Mouse (Mus musculus) layer of hippocampus, postnatal 14 days (tissue): ENCODE data around the gene Frmd4a. TPM values are rescaled to one million over a fixed set of nuclear protein-coding genes. Genes with fewer than 3 reads are reported as not detected.
A peak's percentile ranks its signal among the peaks of the same experiment; 100 is the strongest.

Experiments used
- DNase-seq, 2 experiments: peaks; one replicate each; pipeline ENCODE4 v3.0.0; 2021 to 2022; ENCODE audit warnings: low spot score in 2 of 2, mixed read lengths in 1 of 2
- total RNA-seq, 2 experiments: library from RNA; stranded (reverse); gene quantifications; 2 replicates each; pipeline ENCODE4 v1.2.3; 2021

Gene Frmd4a
- total RNA-seq, 2 experiments from 2014 or later = 115 to 121 TPM

DNA sequence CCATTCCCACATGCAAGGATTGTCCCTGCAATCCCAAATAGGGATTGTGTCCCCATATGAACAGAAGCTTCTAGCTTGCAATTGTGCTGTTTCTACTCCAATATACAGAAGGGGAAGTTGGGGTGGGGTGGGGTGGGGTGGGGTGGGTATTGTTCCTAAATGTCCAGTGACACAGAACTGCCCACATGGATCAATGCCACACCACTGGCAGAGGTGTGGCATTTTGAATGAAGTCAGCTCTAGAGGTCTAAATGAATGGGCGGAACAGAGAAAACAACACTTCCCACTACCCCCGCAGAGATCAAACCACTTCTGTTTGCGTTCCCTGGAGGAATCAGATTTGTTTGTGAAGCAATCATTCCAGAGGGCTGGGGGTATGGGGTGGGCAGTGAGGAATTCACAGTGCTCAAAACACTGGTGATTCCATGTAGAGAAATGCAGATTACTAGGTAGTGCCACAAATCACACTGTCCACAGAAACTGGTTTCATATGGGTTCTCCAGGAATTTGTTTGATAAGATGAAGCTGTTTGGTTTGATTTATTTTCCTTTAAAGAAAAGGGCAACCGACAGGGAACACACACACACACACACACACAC, 268.3 kb downstream of the Frmd4a start:
- no peak for DNase-seq

DNA sequence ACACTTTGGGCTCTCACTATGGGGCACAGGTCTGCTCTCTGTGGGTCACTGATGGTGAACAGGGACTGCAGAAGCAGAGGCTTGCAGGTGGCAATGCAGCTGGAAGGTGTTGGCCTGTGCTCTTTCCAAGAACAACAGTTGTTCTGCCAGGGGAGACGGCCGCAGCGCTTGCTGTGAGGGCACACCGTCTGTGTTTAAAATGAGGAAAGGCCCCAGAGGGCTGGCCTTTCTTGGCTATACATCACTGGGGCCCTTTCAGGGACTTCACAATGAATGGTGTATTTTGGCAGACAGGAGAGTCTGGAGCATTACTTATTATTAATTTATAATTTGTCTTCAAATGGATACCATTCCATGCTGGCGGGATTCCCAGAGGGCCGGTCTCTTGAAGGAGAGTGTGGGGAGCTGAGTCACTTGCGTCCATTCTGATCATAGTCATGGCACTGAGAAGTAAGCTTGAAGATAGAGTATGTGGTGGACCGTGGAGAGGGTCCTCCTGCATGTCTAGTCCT, 268.9 kb downstream of the Frmd4a start:
- no peak for DNase-seq

DNA sequence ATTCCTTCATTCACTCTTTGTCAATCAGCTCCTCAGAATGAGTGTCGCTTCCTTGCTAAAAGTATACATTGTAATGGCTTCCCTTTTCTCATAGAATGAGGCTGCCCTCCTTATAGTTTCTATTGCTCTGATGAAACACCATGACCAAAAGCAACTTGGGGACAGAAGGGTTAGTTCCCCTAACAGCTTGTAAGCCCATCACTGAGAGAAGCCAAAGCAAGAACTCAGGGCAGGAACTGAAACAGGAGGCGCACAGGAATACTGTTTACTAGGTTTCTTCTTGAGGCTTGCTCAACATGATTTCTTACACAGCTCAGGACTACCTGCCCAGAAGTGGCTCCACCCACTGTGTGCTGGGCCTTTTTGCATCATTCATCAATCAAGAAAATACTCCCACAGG, 273.0 kb downstream of the Frmd4a start:
- DNase-seq = no peak

DNA sequence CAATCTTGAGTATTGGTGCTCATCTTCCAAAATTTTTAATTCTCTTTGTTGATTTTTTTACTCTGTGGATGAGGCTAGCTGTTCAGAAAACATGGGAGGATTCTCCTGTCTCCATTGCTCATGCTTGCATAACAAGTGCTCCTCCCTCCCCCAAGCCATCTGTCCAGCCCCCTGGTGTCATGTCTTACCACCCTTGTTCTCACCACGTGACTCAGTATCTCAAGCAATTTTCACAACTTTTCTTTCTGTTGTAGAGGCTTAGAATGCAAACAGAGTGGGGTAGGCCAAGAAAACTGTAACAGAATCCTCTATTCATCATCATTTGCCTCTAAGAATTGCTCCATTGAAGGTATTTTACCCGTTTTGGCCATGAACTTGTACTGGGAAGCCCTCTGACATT, 273.6 kb downstream of the Frmd4a start:
- DNase-seq = no peak

DNA sequence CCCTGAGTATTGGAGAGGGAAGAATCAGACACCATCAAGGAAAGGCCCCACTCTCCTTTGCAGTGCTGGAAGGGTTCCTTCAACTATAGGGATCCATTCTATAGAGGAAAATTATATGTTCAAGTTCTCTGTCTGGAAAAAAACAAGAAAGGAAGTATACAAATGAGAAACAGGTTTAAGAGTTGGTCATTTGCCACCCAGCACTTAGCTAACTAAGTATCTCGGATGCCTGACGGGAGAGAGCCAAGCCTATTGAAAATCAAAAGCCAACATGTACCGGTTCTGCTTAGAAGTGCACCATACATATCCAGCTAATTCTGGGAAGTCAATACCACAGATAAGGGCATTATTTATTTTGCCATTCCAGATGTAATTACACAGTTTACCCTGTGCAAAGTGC, 274.2 kb downstream of the Frmd4a start:
- no peak for DNase-seq

DNA sequence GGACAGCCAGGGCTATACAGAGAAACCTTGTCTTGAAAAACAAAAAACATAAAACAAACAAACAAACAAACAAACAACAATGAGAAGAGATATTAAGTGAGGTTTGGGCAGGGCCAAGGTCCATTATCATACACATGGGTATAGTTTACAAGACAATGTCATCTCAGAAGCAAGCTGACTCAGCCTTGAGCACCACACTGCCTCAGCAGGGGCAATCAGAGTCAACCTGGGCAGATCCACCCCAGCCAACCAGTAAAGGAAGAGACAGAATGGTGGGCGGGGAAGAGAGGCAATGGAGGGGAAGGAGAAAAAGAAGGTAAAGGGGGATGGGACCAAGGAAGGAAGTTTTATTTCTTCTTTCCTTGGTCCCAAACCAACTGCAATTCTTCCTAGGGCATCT, 276.2 kb downstream of the Frmd4a start:
- no peak for DNase-seq

DNA sequence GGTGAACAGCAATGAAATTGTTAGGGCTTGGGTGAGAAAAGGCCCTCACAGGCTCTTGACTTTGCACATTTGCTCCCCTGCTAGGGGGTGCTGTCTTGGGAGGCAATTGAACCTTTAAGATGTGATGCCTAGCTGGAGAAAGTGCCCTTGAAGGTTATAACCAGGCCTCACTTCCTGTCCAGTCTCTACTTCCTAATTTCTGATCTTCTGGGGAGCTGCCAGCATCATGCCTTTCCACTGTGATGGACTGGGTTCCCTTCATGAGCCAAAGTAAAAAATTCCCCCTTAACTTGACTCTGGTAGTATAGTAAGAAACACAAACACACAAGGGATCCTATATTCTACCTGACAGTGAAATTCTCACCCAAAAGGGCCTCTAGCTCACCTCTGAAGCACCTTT, 278.1 kb downstream of the Frmd4a start:
- DNase-seq = no peak

DNA sequence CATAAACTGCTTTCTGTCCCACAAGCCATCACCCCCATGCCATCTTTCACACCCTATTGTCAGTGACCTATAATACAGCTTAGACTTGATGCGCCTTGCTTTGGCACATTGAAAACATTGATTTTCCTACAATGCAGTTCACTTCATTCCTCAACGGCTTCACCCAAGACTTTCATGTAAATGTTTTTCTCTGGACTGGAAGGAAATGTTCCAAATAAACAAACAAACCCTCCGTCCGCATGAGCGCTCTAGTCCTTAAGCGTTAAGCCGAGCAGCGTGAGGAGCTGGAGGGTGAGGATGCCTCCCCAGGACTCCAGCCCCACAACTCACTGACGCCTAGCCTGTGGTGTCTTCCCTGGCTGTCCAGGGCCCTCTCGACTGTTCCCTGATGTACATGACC, 279.4 kb downstream of the Frmd4a start:
- DNase-seq = no peak

DNA sequence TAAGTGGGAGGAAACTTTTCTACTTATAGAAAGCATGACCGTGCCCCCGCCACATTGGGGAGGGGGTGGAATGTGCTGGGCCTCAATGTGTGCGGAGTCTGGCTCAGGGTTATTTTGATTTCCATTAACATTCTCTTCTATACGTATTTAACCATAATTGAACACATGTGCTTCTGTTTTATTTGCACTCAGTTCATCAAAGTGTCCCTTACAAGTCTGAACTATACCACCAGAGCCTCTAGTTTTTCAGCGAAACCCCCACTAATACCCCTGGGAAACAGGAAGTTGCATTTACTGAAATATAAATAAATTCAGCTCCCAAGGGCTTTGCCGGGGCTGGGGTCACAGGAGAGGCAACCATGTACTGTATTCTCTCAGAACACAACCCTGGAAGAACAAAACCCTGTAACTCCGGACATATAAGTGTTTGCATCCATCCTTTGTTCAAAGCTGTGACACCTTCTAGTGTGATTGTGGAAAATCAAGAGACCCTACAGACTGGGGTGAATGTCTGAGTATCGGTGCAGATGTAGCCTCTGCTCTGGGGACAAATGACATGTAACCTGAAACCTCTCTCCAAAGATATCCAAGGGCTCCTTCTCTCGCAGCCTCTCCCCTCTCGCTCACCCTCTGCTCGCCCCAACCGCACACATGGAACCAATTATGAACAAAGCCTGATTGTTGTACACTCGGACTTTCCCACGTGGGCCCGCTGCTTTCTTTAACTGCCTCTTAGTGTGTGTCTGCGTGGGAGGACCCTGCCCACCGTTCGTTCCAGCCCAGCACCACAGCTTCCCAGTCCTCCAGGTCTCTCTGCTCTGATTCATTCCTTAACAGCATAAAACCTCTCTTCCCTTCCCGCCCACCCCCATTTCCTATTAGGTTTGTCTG, 281.1 kb downstream of the Frmd4a start:
- DNase-seq = no peak

DNA sequence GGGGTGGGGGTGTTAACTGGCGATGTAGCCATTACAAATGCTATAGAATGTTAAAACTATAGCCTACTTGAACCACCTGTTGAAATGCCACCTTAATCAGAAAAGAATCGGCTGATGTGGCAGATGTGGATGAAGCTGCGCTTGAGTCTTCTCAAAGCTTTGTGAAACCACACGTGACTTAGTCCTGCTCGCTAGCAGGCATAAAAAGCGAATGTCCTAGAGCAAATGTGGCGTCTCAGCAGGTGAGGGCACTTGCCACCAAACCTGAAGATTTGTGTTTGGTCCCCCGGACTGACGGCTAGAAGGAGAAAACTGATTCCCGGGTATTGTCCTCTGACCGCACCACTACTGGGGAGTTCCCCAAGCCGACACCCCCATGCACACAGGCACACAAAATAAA, 282.1 kb downstream of the Frmd4a start:
- DNase-seq = no peak

DNA sequence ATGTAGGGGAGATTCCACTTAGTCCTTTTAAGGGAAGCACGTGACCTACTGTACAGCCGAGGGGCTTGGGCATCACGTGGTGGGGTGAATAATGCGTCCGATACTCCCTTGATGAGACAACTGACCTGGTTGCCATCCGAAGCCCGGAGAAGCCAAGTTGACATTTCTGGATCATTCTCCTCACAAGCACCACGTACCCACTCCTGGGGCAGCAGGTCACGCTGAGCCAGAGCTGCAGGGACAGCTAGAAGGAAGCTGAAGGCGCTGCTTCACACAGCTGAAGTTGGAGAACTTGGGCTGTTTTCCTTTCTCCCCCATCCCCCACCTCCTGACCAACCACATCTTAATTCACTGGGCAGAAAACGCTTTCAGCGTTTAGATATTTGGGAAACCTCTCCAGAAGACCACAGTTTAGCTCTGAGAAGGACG, 282.9 kb downstream of the Frmd4a start:
- DNase-seq = no peak

DNA sequence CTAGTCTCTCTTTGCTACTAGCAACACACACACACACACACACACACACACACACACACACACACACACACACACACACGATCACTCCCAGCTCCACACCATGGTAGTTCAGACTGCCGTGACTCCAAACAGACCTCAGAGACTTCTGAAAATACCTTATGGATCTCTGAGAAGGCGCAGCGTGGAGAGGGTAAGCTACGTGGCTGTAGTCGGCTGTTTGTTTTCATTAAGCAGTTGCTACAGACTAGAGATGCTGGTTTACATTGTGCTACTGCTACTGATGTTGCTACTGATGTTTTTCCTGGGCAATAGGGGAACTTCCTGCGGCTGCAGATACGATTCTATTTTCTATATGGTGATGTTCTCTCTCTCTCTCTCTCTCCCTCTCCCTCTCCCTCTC, 283.3 kb downstream of the Frmd4a start:
- DNase-seq = no peak

DNA sequence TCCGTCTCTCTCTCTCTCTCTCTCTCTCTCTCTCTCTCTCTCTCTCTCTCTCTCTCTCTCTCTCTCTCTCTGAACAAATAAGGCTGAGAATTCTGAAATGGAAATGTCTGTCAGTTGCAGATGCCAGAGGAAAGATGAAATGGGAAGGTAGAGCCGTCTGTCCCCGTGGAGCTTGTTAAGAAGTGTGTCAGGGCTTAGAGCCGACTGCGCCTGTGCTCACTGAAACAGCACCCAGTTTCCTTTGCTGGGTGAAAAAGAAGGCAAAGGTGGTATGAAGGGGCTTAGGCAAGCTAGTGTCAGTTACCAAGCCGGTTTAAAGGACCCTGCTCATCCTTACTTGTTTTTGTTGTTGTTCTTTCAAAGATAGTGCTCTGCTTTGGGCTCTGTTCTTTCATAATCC, 283.7 kb downstream of the Frmd4a start:
- DNase-seq = no peak

DNA sequence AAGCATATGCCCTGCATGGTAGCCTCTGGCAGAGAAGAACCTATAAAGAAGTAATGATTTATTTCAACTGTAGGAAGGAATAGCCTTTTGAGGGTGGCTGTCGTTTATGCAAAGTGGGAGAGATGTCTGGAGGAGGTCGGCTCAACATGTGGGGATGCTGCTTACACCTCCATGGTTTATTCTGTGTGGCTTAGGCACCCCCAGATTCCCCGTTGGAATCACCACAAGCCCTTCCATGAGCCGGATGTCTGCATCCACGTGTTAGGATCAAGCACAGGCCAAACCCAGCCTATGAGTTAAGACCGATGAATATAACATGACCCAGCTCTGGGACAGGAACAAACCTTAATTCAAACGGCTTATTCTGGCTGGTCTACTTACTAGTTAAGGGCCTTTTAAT, 284.2 kb downstream of the Frmd4a start:
- no peak for DNase-seq

DNA sequence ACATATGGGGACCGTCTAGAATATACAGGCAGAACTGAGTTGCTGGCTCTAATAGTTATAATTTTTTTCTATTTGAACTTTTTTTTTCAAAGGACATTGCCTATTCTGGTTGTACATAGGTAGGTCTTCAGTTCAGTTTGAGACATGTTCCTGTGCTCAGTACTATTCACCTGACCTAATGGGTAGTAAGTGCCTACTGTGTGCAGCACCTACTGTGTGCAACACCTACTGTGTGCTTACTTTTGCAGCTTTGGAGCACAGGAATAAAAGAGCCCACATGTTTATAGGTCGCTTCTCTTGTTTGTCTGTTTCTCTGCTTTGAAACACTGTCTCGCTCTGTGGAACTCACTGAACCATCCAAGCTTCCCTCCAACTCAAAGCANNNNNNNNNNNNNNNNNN, 284.6 kb downstream of the Frmd4a start:
- DNase-seq = no peak

DNA sequence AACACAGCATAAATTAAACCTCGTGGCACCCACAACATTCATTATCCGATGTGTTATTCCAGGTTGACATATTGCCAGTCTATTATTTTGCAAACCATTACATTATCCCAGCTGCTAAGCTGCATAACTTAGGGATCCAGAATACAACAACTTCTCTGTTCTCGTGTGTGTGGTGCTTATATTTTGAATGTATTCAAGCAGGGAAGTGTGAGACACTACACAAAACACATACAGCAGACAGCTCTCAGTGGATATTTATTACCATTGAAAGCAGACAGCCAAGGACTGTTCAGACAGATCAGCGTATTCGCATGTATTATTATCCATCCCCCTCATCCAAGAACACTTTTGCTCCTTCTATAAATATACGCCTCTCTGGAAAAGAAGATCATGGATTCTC, 289.6 kb downstream of the Frmd4a start:
- peak in 1 of 2 experiments; percentile 45 for DNase-seq

DNA sequence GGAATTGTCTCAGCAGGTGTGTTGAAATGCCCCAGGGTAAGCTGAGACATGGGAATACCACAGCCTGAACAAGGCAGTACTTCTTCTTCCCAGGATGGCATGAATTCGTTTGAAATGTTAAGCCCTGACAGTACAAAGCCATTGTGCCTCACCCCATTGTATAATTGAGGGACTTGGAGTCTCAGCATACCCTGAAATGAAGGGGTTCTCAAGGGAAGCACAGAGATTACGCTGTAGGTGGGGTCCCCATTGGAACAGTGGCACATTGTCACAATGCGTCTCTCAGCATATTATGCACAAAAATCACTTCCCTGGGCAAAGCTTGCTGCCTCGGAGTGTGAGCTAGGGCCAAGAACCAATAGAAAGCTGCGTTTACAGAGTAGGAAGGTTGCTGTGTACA, 297.0 kb downstream of the Frmd4a start:
- DNase-seq = no peak

DNA sequence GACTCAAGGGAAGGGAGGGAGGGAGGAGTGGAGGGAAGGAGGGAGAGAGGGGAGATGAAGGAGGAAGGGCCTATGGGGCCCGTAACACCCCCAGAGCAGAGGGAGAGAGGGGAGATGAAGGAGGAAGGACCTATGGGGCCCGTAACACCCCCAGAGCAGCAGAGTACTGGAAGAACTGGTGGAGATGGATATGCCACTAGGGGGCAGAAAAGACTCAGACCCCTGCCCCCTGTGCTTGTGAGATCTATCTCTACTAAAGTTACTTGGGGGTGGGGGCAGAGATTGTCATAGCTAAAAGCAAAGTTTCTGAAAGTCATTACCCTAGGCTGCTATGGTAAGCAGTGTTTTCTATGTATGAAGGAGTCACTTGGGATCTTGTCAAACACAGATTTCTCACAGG, 299.1 kb downstream of the Frmd4a start:
- peak in 1 of 2 experiments; percentile 33 for DNase-seq

DNA sequence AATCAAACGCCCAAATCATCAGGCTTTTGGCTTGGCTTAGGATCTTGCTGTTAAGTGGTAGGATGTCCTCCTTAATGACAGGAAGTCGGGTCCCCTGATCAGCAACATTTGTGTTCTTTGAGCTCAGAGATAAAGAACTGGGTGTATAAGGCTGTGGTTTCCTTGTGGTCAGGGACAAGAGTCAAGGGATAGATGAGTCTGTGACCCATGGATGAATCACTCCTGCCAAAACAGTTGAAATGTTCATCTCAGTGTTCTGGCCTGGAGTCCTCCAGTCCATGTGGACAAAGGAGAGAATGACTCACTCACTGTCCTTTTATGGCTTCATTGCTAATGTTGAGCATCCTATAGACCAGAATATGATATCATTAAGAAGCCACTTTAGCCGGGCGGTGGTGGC, 300.6 kb downstream of the Frmd4a start:
- DNase-seq = no peak

DNA sequence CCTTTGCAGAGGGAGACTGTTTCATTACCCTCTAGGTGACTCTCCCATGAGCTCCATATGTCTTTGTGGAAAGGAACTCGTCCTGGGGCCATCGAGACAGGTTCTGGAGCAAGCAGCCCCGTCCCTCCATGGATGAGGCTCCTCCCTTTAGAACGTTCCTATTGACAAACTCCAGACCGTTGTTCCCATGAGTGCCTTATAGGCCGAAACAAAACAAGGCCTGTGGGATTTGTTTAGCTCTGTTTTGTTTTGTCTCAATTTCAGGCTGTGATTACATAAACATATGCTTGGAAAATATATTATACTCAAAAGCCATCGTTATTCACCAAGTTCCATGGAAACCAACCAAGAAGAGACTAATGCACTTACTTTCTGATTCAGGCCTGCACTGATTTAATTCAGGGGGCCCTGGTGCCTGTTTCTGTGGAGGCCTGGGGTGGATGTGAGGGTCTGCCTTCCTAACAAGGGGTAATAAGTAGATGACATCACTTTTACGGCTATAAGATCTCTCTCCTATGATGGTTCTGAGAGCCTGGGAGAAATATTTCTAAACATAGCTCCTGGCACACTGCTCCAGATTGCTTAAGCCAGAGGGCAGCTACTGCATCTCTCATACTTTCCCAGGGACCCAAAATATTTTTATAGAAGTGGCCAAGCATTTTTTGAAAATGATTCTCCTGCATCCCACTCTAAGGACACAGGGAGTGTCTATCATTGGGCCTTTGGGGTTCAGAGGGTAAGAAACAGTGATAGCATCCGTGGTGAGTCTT, 308.9 kb downstream of the Frmd4a start:
- no peak for DNase-seq

DNA sequence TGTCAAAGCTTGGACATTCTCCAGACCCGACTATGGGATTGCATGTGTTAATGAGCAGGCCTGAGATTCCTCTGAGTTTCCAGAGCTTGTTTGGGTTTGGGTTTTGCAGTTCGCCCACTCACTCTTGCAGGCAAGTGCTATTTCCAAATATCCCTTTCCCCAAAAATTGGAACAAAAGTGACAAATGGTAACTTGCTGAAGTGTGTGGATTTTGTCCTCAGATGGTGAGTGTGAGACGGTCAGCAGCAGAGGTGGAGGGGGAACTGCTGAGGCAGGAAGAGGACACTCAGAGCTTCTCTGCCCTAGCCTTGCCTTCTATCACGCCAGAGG, 309.5 kb downstream of the Frmd4a start:
- no peak for DNase-seq

DNA sequence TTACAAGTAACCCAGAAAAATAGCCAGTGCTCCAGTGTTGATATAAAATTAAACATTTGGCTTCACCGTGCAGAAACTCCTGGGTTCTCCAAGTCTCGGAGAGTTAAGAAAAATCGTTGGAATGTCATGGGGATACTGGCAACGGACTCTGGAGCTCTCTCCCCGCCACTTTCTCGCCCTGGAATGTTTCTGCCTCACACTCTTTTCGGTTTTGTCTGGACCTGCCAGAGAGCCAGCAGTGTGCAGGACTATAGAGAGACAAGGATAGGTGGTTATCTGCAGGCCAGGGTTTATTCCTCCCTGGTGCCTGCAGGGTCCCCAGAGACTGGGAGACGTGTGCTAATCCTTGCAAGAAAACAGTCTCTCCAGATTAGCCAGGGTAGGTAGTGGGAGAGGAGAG, 314.9 kb downstream of the Frmd4a start:
- DNase-seq = no peak
